Mouse (Mus musculus) midbrain, postnatal 0 days (tissue): ENCODE data around the gene Aqp1. TPM values are rescaled to one million over a fixed set of nuclear protein-coding genes. Genes with fewer than 3 reads are reported as not detected.

ENCODE experiments used
- ATAC-seq: fragments of 200-750 bp; cut with Nextera tagmentation; 2 replicates; pipeline ENCODE4 v1.8.0; 2017; ENCODE audit warnings: moderate number of reproducible peaks, mild to moderate bottlenecking, moderate TSS enrichment, moderate library complexity; ENCODE audit not compliant: low FRiP score
- DNase-seq: peaks from one replicate; pipeline ENCODE4 v3.0.0-alpha.2; 2015; ENCODE audit warnings: low spot score
- H3K27ac ChIP-seq: fragments of 300-500 bp; sonication (generic); 2 replicates; pipeline ENCODE4 v1.5.1; 2014; ENCODE audit warnings: low read depth, mild to moderate bottlenecking, low read length, mixed read lengths
- H3K27me3 ChIP-seq: fragments of 300-500 bp; sonication (generic); 2 replicates; pipeline ENCODE4 v1.6.1; 2014; ENCODE audit warnings: low read length, control low read depth, mixed read lengths; ENCODE audit not compliant: insufficient read depth
- H3K36me3 ChIP-seq: fragments of 300-500 bp; sonication (generic); 2 replicates; pipeline ENCODE4 v1.6.1; 2014; ENCODE audit warnings: low read length, control low read depth, mixed read lengths; ENCODE audit not compliant: insufficient read depth
- H3K4me1 ChIP-seq: fragments of 300-500 bp; sonication (generic); 2 replicates; pipeline ENCODE4 v1.6.1; 2014; ENCODE audit warnings: mild to moderate bottlenecking, control low read depth, antibody characterized with exemption, low read length, mixed read lengths; ENCODE audit not compliant: insufficient read depth
- H3K4me2 ChIP-seq: fragments of 300-500 bp; sonication (generic); 2 replicates; pipeline ENCODE4 v1.6.1; 2014; ENCODE audit warnings: low read depth, mild to moderate bottlenecking, low read length, mixed read lengths; ENCODE audit not compliant: poor library complexity, severe bottlenecking
- H3K4me3 ChIP-seq: fragments of 300-500 bp; sonication (generic); 2 replicates; pipeline ENCODE4 v1.5.1; 2014; ENCODE audit warnings: low read depth, mild to moderate bottlenecking, low read length, moderate library complexity
- H3K9ac ChIP-seq: fragments of 300-500 bp; sonication (generic); replicated peaks from 2 replicates; pipeline ENCODE4 v1.6.1; 2014; ENCODE audit warnings: mild to moderate bottlenecking, low read length, moderate library complexity, mixed read lengths; ENCODE audit not compliant: poor library complexity, severe bottlenecking
- H3K9me3 ChIP-seq: fragments of 300-500 bp; sonication (generic); 2 replicates; pipeline ENCODE4 v1.6.1; 2016; ENCODE audit warnings: low read length, control low read depth
- CTCF ChIP-seq: IDR thresholded peaks from 2 replicates; pipeline ENCODE4 v1.5.1; 2016; ENCODE audit warnings: antibody characterized with exemption, mild to moderate bottlenecking
- WGBS: fragments of 180-500 bp; shearing (Covaris S2); extraction: QIAGEN DNeasy Blood & Tissue Kit; methylation state at CpG from one replicate; pipeline ENCODE4 v1.1.7; 2014; 5-methylcytosine and 5-hydroxymethylcytosine counted together
- polyA plus RNA-seq: library from polyadenylated mRNA; unstranded; fragments of >200 nt; fragmentation: Nextera tagmentation; extraction: Ambion mirVana; gene quantifications from 2 replicates; pipeline ENCODE4 v1.2.1, GENCODE M21; 2015
- total RNA-seq: library from RNA; depleted of rRNA; stranded (reverse); fragments of >200 nt; gene quantifications from 2 replicates; pipeline ENCODE4 v1.2.3, GENCODE M21; 2014

Gene Aqp1
- total and polyA plus RNA-seq, 2 experiments from 2014 or later, result 0.63 to 13.2 TPM

- Histone ChIP-seq H3K4me1 (no peaks in the 10 kb centered on the region), H3K27me3 (no peaks in the 10 kb centered on the region), H3K4me3 (no peak overlapping the region), H3K9me3 (no peaks in the 10 kb centered on the region), H3K36me3 (no peaks in the 10 kb centered on the region), H3K27ac (no peak overlapping the region), H3K9ac (no peak overlapping the region), H3K4me2 (no peak overlapping the region)
- 90% methylated on average over 9 of the region's 9 CpGs for WGBS
- DNase-seq (no peak), ATAC-seq (no peak)
- TF ChIP-seq CTCF, result no peak
These were observed 8.2 kb downstream of the Aqp1 start for GRCm38 (mm10) chr6:55344291-55345016.

DNA sequence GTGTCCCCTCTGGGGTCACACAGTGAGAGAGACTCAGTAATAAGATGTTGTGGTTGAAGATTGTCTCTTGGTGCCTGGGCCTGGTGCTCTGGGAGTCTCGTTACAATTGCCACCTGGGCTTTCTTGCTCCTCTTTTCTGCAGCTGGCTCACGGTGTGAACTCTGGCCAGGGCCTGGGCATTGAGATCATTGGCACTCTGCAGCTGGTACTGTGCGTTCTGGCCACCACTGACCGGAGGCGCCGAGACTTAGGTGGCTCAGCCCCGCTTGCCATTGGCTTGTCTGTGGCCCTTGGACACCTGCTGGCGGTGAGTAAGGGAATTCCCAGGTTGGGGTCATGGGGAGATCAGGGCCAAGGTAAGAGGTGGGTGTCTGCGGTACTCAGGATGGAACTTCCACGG is 9.0 kb downstream of the Aqp1 start:
- no peaks in the 10 kb centered on the region for H3K36me3 ChIP-seq
- H3K9ac ChIP-seq, result no peak overlapping the region
- WGBS, result 95% methylated on average over 10 of the region's 10 CpGs
- no peaks in the 10 kb centered on the region for H3K27me3 ChIP-seq
- H3K4me2 ChIP-seq, result no peak overlapping the region
- no peak for ATAC-seq
- H3K4me1 ChIP-seq, result no peaks in the 10 kb centered on the region
- TF ChIP-seq CTCF, result no peak
- DNase-seq, result no peak
- H3K4me3 ChIP-seq, result no peak overlapping the region
- H3K27ac ChIP-seq, result no peak overlapping the region
- H3K9me3 ChIP-seq, result no peaks in the 10 kb centered on the region

- 90% methylated on average over 7 of the region's 7 CpGs for WGBS
- H3K4me1 ChIP-seq, result no peaks in the 10 kb centered on the region
- H3K9ac ChIP-seq, result no peak overlapping the region
- no peaks in the 10 kb centered on the region for H3K27me3 ChIP-seq
- ATAC-seq (no peak), DNase-seq (no peak)
- no peak overlapping the region for H3K4me2 ChIP-seq
- H3K4me3 ChIP-seq, result no peak overlapping the region
- no peak for TF ChIP-seq CTCF
- H3K9me3 ChIP-seq, result no peaks in the 10 kb centered on the region
- no peaks in the 10 kb centered on the region for H3K36me3 ChIP-seq
- H3K27ac ChIP-seq, result no peak overlapping the region
These were observed 10.3 kb downstream of the Aqp1 start for GRCm38 (mm10) chr6:55346491-55346890.

DNA sequence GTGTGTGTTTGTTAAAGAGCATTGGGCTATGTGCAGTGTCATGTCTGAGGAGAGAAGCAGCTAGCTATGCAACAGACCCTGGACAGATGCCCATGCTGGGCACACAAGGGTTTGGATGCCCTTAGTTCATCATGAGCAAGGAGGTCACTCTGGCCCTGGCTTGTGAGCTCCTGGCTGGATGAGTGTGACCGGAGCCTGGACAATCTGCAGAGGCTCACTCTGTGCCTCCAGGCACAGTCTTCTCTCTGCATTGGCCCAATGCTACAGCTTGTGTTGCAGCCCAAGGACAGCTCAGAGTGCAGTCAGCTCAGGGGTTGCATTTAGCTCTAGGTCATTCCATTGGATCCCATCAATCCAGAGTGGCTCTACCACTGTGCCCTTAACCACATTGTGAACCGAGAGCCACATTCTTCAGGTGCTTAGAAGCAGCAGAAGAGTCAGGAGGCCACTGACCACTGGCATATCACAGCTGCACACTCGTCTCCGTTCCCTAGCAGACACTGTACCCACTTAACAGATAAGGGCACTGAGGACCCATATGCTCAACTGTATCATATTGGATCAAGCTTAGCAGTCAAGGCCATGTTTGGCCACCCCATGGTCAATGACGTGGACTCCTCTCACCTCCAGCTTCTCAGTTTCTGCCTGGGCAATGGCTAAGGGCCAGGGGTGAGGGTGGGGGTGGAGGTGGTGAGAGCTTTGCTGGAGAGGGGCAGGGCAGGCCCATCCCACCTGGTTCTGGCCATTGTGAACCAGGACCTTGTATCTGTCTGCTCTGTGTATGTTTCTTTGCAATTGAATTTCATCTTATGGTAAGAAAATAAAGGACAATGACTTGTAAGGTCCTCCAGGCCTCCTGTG is 11.7 kb downstream of the Aqp1 start:
- no peaks in the 10 kb centered on the region for H3K36me3 ChIP-seq
- H3K27me3 ChIP-seq, result no peaks in the 10 kb centered on the region
- DNase-seq (no peak), ATAC-seq (no peak)
- H3K27ac ChIP-seq, result no peak overlapping the region
- WGBS, result 89% methylated on average over 5 of the region's 5 CpGs
- no peak overlapping the region for H3K9ac ChIP-seq
- no peak for TF ChIP-seq CTCF
- no peaks in the 10 kb centered on the region for H3K9me3 ChIP-seq
- no peak overlapping the region for H3K4me2 ChIP-seq
- no peaks in the 10 kb centered on the region for H3K4me1 ChIP-seq
- no peak overlapping the region for H3K4me3 ChIP-seq

DNA sequence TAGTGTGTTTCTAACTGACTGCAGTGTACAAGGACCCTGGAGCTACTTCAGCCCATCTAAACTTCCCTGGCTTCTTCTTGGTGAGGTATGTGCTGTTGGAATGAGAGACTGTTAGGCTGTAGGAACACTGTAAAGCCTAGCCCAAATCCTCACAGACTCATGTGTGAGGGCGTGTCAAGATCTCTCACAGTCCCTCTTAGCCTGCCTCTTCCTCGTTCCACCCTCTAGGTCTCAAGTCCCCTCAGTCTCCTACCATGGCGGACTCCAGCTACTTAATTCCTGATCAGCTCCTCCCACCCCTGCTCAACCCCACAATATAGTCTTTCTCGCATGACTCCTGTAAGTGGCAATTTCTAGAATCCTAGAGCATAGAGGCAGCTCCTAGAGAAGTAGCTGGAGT is 13.0 kb downstream of the Aqp1 start:
- no peak overlapping the region for H3K27ac ChIP-seq
- DNase-seq, result no peak
- ATAC-seq, result no peak
- H3K4me2 ChIP-seq, result no peak overlapping the region
- H3K4me1 ChIP-seq, result no peaks in the 10 kb centered on the region
- no peak overlapping the region for H3K9ac ChIP-seq
- no peak overlapping the region for H3K4me3 ChIP-seq
- no peaks in the 10 kb centered on the region for H3K36me3 ChIP-seq
- 86% methylated on average over 4 of the region's 4 CpGs for WGBS
- H3K27me3 ChIP-seq, result no peaks in the 10 kb centered on the region
- TF ChIP-seq CTCF, result no peak
- H3K9me3 ChIP-seq, result no peaks in the 10 kb centered on the region

DNA sequence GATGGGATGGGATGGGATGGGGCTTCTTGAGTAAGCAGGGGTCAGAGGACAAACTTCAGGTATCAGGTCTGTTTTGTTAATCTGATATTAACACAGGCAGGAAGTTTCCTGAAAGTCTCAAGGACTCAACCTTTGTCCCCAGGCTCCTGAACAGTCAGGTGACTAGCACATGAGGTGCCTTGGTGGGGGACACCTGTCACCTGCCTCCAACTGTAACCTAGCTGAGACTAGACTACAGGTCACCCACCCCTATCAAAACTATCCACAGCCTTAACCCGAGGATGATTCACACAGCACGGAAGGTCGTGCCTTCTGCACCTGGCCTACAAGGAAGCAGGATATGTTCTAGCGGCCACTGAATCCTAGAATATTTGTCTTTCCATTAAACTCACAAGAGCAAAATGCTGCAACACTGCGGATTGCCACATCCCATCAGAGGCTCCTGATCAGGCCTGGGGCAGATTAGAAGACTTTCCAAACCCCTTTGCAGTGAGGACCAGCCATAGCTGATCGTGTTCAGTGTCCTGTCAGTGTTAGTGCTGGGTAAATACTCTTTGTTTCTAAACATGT is 14.2 kb downstream of the Aqp1 start:
- no peaks in the 10 kb centered on the region for H3K9me3 ChIP-seq
- H3K27ac ChIP-seq, result no peak overlapping the region
- DNase-seq (no peak), ATAC-seq (no peak)
- no peaks in the 10 kb centered on the region for H3K27me3 ChIP-seq
- 94% methylated on average over 6 of the region's 6 CpGs for WGBS
- H3K4me3 ChIP-seq, result no peak overlapping the region
- H3K4me2 ChIP-seq, result no peak overlapping the region
- no peaks in the 10 kb centered on the region for H3K4me1 ChIP-seq
- no peak for TF ChIP-seq CTCF
- no peak overlapping the region for H3K9ac ChIP-seq
- no peaks in the 10 kb centered on the region for H3K36me3 ChIP-seq
